Mouse (Mus musculus) right cerebral cortex, postnatal 25 days (tissue): ENCODE data around the gene Ces1d.
"Not testable (repeated sequence)": the region's sequence is repeated elsewhere in the genome, so short reads cannot be mapped to it uniquely, and the experiment has no call there.

ENCODE experiments used
- DNase-seq: peaks from one replicate; pipeline ENCODE4 v3.0.0; 2022

Gene Ces1d

DNA sequence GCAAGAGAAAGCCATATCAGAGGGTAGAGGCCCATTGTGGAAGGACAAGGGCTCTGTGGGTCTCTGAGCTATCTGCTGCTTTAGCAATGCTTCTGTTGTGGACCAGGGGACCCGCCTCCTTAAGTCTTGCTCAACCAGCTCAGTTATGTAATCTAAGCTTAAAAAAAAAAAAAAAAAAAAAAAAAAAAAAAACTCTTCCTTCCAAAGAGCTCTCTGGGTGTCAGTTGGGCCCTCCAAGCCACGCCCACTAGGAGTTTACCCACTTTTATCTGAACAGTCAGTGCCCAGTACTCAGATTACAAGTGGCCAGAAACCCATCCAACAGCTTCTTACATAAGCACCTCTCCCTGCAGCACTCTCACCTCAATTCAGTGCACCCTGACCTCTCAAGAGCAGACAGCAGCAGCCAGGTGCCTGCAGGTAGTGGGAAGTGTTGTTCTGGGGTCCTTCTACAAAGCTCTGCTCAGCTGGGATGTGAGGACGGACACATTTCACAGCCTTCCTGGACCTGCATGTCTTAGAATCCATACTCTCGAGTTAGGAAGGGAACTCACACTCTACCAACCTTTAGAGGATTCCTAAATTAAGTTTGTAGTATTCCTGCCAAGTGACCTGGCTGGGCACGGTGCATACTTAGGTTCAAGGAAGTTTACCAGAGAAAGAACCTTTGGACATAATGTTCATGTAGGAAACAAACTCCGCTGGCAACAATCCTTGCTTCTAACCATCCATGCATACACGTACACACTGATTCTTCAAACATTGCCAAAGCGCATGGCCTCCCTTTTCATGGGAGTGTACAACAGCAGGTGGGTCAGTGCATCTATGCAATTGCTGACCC is at the start of gene Ces1d:
Ces1d (minus strand) TSS at position 154 of the 841 bp plus-strand sequence.
- no peak for DNase-seq

DNA sequence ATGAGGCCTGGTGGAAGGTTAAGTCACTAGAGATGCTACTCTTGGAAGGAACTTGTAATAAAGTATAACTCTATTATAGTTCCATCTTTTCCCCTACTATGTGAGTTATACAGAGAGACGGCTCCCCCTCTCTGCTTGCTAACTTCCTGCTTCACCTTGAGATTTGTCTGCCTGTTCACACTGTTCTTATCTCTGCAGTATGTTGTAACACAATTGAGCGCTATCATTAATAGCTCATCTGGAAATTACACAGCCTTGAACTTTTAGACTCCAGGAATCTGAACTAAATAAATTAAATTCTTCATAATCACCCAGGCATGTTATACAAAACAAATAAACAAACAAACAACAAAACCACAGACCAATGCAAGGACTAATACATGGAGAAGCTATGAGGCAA is 48.4 kb upstream of the Ces1d start:
- no peak for DNase-seq

DNA sequence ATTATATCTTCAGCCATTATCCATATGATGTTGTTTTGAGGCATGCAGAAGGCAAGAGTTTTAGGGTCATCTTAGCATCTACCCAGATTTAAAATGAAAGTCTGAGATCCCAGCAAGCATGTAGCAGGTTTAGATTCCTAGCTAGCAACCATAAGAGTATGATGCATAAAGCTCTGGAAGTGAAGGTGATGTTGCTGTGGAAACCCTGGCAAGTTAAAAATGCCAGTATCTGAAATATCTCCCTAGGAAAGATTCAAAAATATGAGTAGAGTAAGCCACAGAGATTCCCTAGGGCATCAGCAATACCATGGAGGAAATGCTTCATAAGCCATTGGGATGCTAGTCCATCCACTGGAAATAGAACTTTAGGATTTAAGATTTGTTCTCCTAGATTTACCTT is 42.2 kb upstream of the Ces1d start:
- no peak for DNase-seq

DNA sequence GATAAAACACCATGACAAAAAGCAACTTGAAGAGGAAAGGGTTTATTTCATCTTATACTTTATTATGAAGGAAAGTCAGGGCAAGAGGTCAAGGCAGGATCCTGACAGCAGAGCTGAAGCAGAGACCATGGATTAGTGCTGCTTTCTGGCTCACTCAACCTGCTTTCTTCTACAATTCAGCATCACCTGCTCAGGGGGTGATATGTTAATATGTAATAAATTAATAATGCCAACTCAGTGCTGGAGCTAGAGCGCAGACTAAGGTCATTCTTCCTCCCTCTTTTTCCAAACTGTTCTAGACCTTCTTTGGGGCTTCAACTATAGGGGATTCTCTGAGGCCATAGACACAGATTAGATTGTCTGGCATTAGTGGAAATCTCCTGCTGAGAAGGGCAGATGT is 38.0 kb upstream of the Ces1d start:
- no peak for DNase-seq

DNA sequence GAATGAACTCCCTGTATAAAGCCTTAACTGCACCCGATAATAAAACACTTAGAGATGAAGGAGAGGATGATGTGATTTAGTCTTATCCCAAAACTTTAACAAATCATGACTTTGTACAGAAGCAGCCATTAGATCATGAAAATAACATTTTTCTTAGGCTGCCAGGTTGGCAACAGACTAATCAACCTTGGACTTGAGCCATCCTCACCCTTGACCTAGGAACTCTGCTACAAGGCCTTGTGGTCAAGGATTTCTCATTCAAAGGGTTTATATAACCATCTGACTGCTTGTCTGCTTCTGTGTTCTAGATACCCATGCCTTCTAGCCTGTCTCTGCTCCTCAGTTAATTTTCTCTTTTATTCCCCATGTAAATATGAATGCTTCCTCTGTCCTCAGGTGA is 37.1 kb upstream of the Ces1d start:
- no peak for DNase-seq

DNA sequence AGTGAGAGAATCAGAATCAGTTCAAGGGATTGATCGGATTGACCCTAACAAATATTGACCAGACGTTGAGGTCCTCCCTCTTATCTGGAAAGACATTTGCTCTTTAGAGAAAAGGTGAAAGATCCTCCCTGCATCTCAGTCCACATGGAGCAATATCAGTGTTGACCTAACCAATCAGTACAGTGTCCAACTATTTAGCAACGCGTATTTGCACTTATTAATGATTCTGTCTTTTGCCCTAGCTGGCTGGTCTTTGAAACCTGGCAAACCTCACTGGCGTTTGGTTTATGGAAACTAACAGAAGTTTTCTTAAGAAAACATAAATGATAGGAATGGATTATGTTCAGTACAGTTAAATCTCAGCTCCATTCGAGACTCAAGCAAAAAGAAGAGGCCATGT is 36.4 kb upstream of the Ces1d start:
- no peak for DNase-seq

DNA sequence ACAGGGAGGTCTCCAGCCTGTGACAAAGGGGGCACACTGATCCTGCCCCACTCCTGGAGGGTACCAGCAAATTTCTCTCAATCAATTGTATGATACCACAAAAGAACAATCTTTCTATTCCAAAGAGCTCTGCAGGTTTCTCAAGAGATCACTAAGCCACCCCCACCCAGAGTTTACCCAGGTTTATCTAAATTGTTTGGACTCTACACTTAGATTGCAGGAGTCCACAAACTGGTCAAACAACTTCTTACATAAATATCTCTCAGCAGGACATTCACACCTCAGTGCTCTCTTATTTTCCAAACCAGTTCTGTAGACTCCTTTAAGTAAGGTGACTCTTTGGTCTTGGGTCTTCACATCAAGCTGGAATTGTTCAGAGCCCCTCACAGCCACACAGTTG is 31.8 kb upstream of the Ces1d start, which contains the start of gene Ces1e:
Ces1e (minus strand) TSS at position 174 of the 400 bp plus-strand sequence.
- DNase-seq = no peak

DNA sequence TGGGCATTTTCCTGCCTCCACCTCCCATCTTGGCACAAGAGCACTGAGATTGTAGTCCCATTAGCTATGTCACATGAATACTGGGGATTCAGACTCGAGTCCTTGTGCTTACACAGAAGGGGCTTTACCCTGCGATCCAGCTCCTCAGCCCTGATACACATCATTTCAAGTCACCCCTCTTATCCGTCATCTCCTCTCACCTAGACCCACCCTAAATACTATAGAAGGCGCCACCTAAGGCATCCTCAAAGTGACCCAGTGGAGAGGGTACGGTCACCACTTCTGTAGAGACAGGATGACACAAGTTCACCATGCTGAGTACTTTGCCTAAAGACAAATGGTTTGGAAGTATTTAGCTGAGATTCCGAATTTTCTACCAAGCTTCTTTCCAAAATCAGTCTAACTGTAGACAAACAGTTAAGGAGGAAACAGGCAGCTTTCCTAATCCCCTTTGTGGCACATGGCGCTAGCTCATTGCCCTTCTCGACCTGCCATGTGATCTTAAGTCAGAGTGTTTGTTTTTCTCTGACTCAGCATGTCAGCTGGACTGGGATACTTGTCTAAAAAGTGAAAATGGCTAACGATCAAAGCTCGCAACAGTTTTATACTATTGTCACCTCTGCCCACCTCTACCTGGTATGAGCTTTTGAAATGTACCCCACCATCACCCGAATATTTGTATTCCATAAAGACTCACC is 31.2 kb upstream of the Ces1d start:
- DNase-seq = no peak

DNA sequence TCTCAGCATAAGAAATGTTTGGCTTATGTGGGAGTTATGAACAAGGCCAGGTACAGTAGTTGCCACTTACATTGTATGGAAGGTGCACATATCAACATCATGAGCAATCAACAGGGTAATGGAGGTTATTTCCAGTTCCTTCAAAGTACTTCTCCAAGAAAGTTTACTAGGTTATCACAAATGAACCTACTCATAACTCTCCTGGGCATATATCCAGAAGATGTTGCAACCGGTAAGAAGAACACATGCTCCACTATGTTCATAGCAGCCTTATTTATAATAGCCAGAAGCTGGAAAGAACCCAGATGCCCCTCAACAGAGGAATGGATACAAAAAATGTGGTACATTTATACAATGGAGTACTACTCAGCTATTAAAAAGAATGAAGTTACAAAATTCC is 28.8 kb upstream of the Ces1d start:
- DNase-seq = not testable (repeated sequence)

DNA sequence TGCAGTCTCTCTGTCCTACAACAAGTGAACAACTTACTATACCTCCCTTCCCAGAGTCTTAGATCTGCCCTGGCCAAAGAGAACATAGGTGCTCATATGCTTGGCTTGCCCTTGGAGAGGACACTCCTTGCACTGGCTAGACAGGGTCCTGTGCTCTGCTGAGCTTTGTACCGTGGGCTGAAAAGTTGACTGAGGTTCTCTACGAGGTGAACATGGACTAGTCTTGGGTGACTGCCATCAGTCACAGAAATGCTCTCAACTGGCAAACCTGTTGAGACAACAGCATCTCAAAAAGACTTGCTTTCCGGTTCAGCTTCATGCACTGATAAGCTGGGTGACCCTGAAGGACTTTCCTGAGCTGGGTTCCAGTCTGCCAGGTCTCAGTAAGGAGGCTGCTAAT is 24.3 kb upstream of the Ces1d start:
- DNase-seq = no peak

DNA sequence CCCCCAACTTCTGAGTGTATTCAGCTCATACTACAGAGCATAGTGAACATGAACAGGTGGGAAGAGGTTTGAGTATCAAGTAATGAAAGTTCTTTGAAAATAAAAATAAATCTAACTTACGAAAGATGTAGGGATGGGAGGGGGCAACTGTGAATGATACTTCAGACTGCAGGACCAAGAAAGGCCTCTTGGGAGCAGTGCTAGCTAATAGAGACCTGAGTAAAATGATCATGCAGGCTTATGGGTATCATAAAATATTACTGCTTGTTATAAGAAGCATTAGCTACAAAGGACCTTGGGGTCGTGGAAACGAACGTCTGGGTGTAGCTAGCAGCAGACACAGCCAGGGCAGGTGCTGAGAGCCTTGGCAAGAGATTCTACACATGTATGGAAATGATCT is 20.2 kb upstream of the Ces1d start:
- DNase-seq = no peak

DNA sequence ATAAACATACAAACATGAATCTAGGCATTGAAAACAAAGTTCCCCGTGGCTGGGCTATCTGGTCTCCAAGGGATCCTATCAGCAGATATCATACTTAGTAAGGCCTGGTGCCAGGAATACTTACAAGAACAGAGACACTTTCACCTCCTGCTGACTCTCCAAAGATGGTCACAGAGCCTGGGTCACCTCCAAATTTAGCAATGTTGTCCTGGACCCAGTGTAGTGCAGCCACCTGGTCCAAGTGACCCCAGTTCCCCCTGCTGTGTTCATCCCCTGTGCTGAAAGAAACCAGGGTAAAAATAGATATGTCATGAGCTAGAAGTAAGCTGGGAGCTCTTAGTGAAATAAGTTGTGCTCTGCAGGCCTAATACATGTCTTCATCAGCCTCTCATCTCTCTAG is 19.7 kb upstream of the Ces1d start:
- no peak for DNase-seq

DNA sequence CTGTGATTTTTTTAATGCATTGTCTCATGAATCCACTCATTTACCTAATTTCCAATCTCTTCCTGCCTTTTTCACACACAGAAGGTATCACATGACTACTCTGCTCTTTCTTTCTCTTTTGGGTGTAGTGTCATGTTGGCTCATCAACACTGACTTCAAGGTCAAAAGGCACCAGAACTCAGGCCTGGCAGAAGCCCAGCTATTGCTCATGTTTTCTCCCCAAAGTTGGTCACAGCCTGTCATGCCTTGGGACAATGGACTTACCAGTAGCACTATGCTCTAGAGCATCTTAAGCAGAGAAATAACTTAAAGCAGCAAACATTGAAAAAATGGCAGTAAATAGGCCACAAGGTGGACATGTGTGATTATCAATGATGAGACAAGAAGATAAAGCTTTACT is 13.5 kb upstream of the Ces1d start:
- DNase-seq = no peak

DNA sequence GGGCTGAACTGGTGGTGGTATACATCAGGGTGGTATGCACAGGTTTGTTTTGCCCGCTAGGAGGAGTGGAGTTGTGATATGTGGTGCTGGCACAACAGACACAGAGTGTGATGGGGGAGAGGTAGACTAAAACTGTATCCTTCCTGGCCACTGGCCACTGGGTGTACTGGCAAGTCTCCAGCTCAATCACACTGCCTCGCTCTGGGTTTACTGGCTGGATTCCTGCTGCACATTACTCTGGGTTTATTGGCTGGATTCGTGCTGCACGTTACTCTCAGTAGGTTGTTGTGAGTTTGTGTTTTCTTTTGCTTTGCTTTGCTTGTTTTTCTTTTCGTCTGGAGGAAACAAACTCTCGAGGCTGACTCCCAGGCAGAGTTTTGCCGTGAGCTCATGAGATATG is 1.5 kb upstream of the Ces1d start:
- not testable (repeated sequence) for DNase-seq

DNA sequence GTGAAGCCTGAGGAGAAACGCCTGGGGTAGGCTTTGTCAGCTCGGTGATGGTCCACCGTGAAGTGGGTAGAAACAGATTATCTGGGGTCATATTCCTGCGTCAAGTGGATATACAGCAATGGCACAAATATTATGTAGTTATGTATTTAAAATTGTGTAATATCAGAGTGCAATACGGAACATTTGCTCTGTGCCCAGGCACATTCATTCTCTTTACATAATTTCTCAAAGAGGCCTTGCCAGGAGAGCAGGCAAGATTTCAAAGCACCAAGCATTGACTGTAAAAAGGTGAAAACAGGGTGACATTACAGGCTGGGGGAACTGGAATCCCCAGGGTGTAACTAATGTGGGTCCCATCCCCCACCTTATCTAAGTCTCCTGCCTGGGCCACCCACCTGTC is 1.2 kb downstream of the Ces1d start:
- no peak for DNase-seq

DNA sequence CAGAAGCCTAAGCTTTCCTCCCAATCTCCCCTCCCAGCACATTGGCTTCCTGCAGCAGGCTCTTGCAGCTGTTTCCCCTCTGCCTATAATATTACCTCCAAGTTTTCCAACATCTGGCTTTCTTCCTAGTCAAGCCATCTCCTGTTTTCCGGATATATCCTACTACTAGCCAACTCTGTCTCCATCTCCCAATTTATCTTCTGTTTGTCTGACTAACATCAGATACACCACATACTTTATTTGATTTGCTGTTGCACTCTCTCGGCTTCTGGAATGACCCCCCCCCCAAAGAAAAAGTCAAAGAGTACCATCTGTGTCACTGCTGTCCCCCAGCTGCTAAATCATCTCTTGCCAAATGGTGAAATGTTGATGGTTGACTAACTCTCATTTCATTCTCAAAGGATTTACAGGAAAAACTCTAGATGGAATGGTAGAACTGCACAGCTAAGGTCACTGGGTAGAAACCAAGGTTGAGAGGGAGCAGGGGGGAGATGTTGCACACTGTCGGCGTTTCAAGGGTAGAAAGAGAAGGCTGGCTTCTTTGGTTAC is 17.0 kb downstream of the Ces1d start:
- no peak for DNase-seq

DNA sequence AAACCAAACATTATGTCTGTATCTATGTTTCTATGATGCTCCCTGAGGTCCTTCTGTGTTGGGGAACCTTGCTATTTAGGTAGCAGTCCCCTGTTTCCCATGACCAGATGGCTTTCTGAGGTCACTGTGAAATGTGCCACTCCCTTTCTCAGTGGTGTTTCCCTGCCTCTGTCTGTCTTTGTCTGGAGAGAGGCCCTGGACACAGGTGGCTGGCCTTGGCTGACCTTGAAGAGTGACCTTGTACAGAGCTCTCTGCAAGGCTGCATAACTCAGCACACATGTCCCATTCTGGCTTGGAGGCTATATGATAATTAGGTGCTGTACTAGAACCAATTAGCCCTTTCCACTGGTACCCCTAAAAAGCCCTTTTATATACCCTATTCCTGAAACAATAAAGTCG is 21.0 kb downstream of the Ces1d start:
- no peak for DNase-seq

DNA sequence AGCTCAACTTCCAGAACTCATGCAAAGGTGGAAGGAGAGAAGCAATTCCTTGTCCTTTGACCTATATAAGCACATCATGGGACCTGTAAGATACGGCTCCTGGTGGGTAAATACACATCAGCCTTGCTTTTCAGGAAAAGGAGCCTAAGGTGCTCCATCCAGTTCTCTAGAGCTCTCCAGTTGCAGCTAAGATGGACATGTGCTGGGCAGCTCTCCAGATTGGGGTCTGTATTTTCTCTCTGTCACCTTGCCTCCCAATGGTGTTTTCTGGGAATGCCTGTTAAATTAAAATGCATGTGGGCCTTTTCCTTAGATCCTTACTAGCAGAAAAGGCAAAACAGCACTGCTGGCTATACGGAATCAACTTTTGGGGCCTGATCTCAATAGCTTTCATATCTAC is 23.1 kb downstream of the Ces1d start:
- no peak for DNase-seq

DNA sequence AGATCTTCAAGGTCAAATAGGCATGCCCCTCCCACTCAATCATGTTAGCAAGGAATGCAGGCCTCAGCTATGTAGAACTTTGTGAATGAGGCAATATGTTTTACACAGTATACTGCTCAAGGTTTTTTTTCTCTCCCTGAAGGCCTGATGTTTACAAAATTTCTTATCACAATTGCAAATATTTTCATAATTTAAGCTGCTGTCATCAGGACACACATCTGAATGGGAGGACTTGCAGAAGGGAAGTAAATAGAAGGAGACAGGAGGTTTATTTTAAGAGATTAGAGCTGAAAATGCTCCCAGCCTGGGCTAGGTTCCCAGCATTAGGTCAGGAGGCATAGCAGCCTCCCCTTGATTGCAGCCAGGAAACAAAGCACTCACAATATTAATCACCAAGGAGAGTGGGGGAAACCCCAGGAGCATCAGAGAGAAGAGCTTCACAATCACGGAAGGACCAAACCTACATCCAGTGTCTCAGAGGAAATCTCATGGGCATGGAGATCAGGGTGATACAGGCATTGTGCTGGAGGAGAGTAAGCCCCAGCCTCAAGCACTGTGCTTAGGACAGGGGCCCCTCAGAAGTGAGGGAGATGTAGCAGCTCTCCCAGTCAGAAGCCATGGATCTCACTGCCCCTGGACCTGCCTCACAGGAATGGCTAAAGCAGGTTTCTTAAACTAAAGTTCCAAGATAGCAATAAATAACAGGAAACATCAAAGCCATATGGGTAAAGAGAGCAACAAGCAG is 25.6 kb downstream of the Ces1d start:
- DNase-seq = no peak

DNA sequence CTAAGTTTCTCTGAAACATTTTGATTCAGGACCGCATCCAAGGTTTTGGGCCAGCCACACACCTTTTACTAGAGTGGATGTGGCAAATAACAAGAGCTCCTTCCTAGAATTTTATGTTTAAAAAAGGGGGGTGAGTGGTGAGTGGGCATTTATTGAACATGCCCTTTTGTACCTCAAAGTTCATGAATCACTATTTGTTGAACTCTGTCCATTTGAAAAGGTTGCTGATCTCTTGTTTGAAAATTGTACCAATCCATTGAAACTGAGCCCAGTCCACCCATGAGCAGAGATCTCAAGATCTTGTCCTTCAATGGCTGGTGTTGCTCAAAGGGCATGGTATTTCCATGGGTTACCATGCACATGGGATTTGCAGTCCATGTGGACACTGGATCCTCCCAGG is 34.3 kb downstream of the Ces1d start:
- no peak for DNase-seq

DNA sequence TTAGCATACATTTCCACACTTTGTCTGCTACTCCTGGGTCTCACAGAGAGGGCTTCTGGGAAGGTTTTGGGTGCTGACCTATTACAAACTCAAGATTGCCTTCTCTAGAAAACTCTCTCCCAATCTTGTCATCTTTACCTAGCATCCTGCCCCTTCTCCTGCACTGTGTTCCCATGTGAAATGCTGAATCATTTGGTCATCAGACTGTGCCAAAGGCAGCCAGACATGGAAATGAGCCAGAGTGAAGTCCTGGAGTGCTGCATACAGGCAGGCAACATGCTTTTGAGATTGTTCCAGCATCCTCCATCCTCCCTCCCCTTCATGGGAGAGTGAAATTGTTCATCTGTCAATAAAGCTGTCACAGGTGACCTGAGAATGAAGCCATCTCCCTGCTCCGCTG is 46.2 kb downstream of the Ces1d start:
- no peak for DNase-seq

DNA sequence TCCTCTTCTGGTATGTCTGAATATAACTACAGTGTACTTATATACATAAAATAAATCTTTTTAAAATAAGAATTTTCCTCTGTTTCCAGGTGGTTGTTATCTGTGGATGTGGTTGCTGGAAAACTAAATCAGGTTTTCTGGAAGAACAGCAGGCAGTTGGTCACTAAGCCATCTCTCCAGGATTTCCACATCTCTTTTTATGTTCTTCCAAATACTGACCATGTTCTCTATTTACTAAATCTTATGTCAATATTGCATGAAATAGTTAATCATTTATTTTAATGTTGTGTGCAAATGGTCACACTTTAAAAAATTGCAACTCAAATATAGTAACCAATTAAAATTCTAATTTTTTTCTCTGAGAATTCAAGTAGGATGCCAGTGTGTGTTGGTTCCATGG is 50.3 kb downstream of the Ces1d start:
- DNase-seq = no peak

DNA sequence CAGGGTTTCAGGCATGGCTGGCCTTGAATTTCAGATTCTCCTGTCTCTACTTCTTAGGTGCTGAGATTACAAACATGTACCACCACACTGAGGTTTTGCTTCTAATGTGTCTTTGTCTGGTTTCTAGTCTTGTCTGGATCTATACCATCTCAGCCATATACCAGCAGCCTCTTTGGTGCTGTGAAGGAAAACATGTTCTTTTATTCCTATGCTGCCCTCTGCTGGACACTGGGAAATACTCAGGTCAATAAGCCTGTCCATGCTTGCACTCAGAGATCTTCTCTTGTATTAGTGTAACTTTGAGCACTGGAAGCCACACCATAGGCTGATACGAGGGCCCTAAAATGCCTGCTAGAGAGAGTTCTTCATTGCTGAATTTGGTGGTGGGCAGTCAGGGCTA is 56.9 kb downstream of the Ces1d start:
- DNase-seq = peak; percentile 6

DNA sequence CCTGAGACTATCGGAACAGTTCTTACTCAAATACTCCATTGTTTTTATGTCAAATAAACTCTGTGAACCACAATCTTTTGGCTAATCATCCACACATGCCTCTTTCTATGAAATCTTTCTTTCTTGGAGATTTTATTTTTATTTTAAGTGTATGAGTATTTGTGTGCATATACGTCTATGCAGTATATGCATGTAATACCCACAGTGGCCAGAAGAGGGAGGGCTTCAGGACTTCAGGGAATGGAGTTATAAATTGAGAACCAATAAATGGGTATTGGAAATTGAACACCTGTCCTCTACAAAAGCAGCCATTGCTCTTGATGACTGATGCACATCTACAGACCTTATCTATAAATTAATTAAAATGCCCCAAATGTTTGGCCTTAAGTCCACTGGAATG is 65.4 kb downstream of the Ces1d start:
- no peak for DNase-seq
